Mouse (Mus musculus) cortical plate, adult 2 months (tissue): ENCODE measurements around the gene Raet1d.
"Not testable (repeated sequence)": the region's sequence is repeated elsewhere in the genome, so short reads cannot be mapped to it uniquely, and the experiment has no call there.

Experiments used
- CTCF ChIP-seq: fragments of 200-500 bp; IDR thresholded peaks from 2 replicates; pipeline ENCODE4 v1.5.1; 2011; ENCODE audit warnings: mild to moderate bottlenecking, control low read depth, low read length; ENCODE audit not compliant: insufficient read depth; ENCODE audit errors: extremely low read depth
- POLR2A ChIP-seq: fragments of 200-500 bp; IDR thresholded peaks from 2 replicates; pipeline ENCODE4 v1.6.1; 2011; ENCODE audit warnings: mild to moderate bottlenecking, low read length, control low read depth; ENCODE audit not compliant: insufficient read depth; ENCODE audit errors: extremely low read depth

DNA sequence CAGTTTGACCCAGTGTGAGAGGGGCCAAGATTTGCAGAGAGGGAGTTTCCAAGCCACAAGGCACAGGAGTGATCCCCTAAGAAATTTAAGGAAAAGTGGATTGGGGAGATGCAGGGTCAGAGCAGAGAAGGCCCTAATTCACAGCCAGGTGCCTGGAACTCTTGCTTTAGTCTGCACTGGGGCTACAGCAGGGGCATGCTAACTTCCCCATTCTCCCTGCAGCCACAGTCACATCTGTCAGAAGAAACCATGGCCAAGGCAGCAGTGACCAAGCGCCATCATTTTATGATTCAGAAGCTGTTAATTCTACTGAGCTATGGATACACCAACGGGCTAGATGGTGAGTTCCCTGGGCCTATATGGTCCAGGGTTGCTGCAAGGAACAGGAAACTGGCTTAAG lies 2.1 kb downstream of the Raet1d start:
- not testable (repeated sequence) for TF ChIP-seq CTCF, POLR2A
